Mouse (Mus musculus) embryonic facial prominence, embryonic 12.5 days (tissue): ENCODE results near the gene Gins3. TPM values are rescaled to one million over a fixed set of nuclear protein-coding genes. Genes with fewer than 3 reads are reported as not detected.
"Not testable (repeated sequence)": the region's sequence is repeated elsewhere in the genome, so short reads cannot be mapped to it uniquely, and the experiment has no call there.

ENCODE experiments used
- ATAC-seq: fragments of 200-750 bp; cut with Nextera tagmentation; 2 replicates; pipeline ENCODE4 v1.8.0; 2017; ENCODE audit not compliant: insufficient number of reproducible peaks, insufficient read depth, low FRiP score, low TSS enrichment
- H3K27ac ChIP-seq: fragments of 300-500 bp; sonication (generic); 2 replicates; pipeline ENCODE4 v1.5.1; 2016; ENCODE audit warnings: mild to moderate bottlenecking
- H3K27me3 ChIP-seq: fragments of 300-500 bp; sonication (generic); 2 replicates; pipeline ENCODE4 v1.6.1; 2016; ENCODE audit warnings: mild to moderate bottlenecking, moderate library complexity
- H3K36me3 ChIP-seq: fragments of 300-500 bp; sonication (generic); 2 replicates; pipeline ENCODE4 v1.6.1; 2016; ENCODE audit warnings: mild to moderate bottlenecking
- H3K4me1 ChIP-seq: fragments of 300-500 bp; sonication (generic); 2 replicates; pipeline ENCODE4 v1.6.1; 2016
- H3K4me2 ChIP-seq: fragments of 300-500 bp; sonication (generic); replicated peaks from 2 replicates; pipeline ENCODE4 v1.6.1; 2016; ENCODE audit warnings: mild to moderate bottlenecking, moderate library complexity
- H3K4me3 ChIP-seq: fragments of 300-500 bp; sonication (generic); 2 replicates; pipeline ENCODE4 v1.5.1; 2016; ENCODE audit warnings: mild to moderate bottlenecking
- H3K9ac ChIP-seq: fragments of 300-500 bp; sonication (generic); 2 replicates; pipeline ENCODE4 v1.6.1; 2016; ENCODE audit warnings: mild to moderate bottlenecking, moderate library complexity
- H3K9me3 ChIP-seq: fragments of 300-500 bp; sonication (generic); 2 replicates; pipeline ENCODE4 v1.6.1; 2016; ENCODE audit warnings: mild to moderate bottlenecking, moderate library complexity
- WGBS: fragments of 180-500 bp; shearing (Covaris S2); methylation state at CpG from one replicate; pipeline ENCODE4 v1.1.7; 2016; 5-methylcytosine and 5-hydroxymethylcytosine counted together
- polyA plus RNA-seq: library from polyadenylated mRNA; unstranded; fragments of >200 nt; fragmentation: Nextera tagmentation; extraction: Ambion mirVana; gene quantifications from 2 replicates; pipeline ENCODE4 v1.2.1, GENCODE M21; 2016

The Gins3 gene
- polyA plus RNA-seq, 1 experiment from 2014 or later = 28.5 TPM

DNA sequence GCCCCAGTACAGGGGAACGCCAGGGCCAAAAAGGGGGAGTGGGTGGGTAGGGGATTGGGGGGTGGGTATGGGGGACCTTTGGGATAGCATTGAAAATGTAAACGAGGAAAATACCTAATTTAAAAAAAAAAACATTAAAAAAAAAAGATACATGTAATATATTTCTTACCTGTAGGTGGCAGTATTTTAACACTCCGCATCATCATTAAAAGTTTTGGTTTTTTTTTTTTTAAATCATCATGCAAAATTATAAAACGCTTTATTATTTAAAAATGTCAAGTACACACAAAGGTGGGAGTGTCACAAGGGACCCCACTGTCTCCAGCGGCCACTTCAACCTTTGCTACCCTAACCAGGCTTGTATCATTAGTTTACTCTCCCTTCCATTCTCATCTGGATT, 26.7 kb upstream of the Gins3 start:
- not testable (repeated sequence) for H3K4me3 ChIP-seq, ATAC-seq, H3K36me3 ChIP-seq, H3K4me1 ChIP-seq, H3K9ac ChIP-seq, H3K4me2 ChIP-seq, H3K27ac ChIP-seq, H3K9me3 ChIP-seq, H3K27me3 ChIP-seq
- 19% methylated on average over 4 of the region's 5 CpGs for WGBS

DNA sequence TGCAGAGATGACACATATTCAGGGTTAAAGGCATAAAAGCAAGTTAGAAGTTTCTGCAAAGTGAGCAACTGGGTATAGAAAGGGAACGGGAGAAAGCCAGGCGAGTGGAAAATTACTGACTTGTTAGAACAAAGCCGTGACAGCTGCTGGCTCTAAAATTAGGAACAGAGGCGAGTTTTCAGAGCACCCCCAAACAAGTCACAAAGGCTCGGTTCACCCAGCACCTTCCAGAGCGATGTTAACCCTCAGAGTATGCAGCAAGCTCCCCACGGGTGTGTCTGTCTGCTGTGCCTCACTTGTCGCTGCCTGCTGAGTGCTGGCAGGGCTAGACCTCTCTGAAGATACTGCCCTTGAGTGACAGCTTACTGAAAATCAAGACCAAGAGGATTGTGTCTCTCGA, 26.0 kb upstream of the Gins3 start:
- Histone ChIP-seq H3K4me2 (no peak overlapping the region), H3K27me3 (no peaks in the 10 kb centered on the region), H3K4me1 (peaks cover 3% of the 10 kb centered on the region; the same call in 1 of the 2 replicates), H3K9me3 (no peaks in the 10 kb centered on the region), H3K36me3 (no peaks in the 10 kb centered on the region), H3K9ac (no peak overlapping the region), H3K27ac (no peak overlapping the region), H3K4me3 (no peak overlapping the region)
- WGBS = 49% methylated on average over 9 of the region's 9 CpGs
- no peak for ATAC-seq

DNA sequence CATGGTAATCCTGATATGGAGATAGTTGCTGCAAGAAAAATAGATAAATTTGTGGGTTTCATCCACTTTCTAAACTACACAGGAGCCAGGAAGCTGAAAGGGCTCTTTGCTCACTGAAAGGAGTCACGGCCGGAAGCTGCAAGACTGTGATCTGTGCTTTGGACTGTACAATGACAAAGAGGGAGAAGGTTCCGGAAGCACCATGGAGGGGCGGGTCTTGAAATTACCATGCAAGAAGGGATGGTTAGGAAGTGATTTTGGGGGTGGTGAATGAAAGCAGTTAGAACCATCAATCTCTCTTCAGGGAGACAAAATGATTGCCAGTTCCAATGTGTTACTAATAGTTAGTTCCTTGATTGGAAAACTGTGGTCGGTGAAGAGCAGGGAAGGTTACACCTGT, 23.8 kb upstream of the Gins3 start:
- ATAC-seq = no peak
- whole genome bisulfite sequencing = 81% methylated on average over 5 of the region's 5 CpGs
- no peak overlapping the region for H3K4me3 ChIP-seq

DNA sequence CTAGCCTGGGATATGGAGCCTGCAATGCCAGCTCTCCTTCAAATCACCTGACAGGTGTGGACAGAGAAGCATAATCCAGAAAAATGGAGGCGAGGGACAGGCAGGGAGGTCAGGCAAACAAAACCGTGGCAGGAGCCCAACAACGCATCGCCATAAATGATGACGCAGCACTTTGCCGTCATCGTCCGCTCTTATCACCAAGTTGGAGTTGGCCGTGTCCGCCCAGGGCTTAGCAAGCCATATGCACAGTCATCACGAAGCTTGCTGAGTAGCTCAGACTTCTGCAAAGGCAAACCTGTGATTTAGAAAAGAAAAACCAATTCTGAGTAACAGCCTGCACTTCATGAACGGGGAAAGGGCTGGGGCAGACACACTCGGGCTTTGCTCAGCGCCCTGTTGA, 22.5 kb upstream of the Gins3 start:
- Histone ChIP-seq H3K4me1 (peaks cover 6% of the 10 kb centered on the region; the same call in 1 of the 2 replicates), H3K4me2 (no peak overlapping the region), H3K9me3 (no peaks in the 10 kb centered on the region), H3K27ac (no peak overlapping the region), H3K27me3 (no peaks in the 10 kb centered on the region), H3K36me3 (no peaks in the 10 kb centered on the region), H3K9ac (no peak overlapping the region), H3K4me3 (no peak overlapping the region)
- WGBS = 89% methylated on average over 14 of the region's 14 CpGs
- no peak for ATAC-seq

More for the DNA sequence above, 23.8 kb upstream of the Gins3 start:
- Histone ChIP-seq H3K27me3 (no peaks in the 10 kb centered on the region), H3K9me3 (no peaks in the 10 kb centered on the region), H3K4me1 (peaks cover 6% of the 10 kb centered on the region; the same call in 1 of the 2 replicates), H3K27ac (no peak overlapping the region), H3K9ac (no peak overlapping the region), H3K36me3 (no peaks in the 10 kb centered on the region), H3K4me2 (no peak overlapping the region)

DNA sequence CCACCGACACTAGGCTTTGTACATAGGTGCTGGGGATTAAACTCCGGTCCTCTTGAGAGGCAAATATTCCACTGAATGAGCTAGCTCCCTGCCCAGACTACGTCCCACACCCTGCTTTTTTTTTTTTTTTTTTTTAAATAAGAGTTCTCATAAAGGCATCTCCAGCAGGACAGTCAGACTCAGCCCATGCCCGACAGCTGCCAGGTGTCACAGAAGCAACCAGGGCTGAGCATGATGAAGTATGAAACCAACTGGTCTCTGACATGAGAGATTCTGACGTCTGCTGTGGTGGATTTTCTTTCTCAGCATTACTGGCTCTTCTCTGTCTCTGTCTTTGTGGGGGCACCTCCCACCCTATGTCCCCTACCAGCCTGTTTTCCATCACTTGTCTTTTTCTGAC, 21.5 kb upstream of the Gins3 start:
- H3K4me1 ChIP-seq = peaks cover 6% of the 10 kb centered on the region; the same call in 1 of the 2 replicates
- H3K27ac ChIP-seq = no peak overlapping the region
- 0 out of 2 replicates have a peak overlapping the region, but pooled peaks have one; percentile 19 for H3K4me2 ChIP-seq
- no peaks in the 10 kb centered on the region for H3K36me3 ChIP-seq
- H3K4me3 ChIP-seq = no peak overlapping the region
- H3K9ac ChIP-seq = no peak overlapping the region; the same call in 1 of the 2 replicates
- no peaks in the 10 kb centered on the region for H3K27me3 ChIP-seq
- no peaks in the 10 kb centered on the region for H3K9me3 ChIP-seq
- no peak for ATAC-seq
- 69% methylated on average over 5 of the region's 5 CpGs for WGBS

DNA sequence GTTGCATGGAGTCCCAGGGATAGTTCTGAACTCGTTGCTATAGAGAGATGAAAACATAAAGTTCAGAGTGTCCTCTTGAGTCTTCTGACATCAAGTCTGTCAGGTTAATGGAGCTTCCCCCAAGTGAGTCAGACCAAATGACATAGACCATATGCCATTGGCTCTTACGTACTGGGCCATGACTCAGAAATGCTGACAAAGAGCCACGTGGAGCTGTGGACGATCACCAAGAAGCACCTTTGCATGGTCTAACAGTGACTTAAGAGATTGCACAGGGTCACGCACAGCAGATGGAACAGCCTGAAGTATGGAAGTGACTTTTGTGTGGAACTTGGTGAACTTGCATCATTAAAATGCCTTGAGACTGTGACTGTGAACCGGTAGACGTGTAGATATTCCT, 16.9 kb upstream of the Gins3 start:
- Histone ChIP-seq H3K4me1 (peaks cover 6% of the 10 kb centered on the region; the same call in 1 of the 2 replicates), H3K27me3 (no peaks in the 10 kb centered on the region), H3K36me3 (no peaks in the 10 kb centered on the region), H3K9ac (no peak overlapping the region), H3K4me3 (no peak overlapping the region), H3K27ac (no peak overlapping the region), H3K9me3 (no peaks in the 10 kb centered on the region), H3K4me2 (no peak overlapping the region)
- no peak for ATAC-seq
- WGBS = 91% methylated on average over 7 of the region's 7 CpGs

DNA sequence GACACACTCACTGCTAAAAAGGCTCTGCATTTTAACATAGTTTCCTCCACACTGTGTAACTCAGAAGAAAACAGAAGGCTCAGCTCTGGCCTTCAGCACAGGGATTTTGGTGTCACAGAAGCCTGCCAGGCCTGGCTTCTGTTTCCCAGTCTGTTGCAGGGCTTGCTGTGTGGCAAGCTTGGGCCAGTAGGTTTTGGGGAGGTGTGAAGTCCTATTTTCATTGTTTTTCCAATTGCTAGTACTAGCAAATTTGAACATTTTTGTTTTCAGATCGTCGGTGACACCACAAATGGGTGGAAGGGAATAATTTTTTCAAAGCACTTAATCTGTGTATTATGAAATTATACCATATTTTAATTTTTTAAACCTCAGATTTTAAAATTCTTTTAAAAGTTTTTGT, 13.2 kb upstream of the Gins3 start:
- H3K9me3 ChIP-seq = no peaks in the 10 kb centered on the region
- no peak overlapping the region for H3K9ac ChIP-seq
- H3K36me3 ChIP-seq = no peaks in the 10 kb centered on the region
- H3K27ac ChIP-seq = no peak overlapping the region
- no peak overlapping the region for H3K4me3 ChIP-seq
- H3K4me2 ChIP-seq = no peak overlapping the region
- no peaks in the 10 kb centered on the region for H3K4me1 ChIP-seq
- 85% methylated on average over 2 of the region's 2 CpGs for WGBS
- no peaks in the 10 kb centered on the region for H3K27me3 ChIP-seq
- no peak for ATAC-seq

DNA sequence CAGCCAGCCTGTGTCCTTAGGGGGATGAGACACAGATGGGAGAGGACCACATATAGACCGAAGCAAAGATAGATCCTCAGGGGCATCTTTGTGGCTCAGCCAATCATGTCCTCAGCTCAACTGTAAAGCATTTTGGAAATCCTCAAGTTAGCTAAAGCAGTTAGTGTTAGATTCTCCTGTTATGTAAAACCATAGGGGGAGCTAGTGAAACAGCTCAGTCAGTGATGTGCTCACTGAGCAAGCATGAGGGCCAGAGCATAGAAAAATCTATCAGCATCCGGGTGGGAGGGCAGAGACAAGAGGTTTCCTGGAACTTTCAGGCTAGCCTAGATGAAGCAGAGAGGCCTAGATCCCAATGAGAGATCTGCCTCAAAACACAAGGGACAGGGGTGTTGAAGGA, 8.4 kb upstream of the Gins3 start:
- no peak overlapping the region for H3K9ac ChIP-seq
- no peaks in the 10 kb centered on the region for H3K27me3 ChIP-seq
- no peak for ATAC-seq
- no peaks in the 10 kb centered on the region for H3K9me3 ChIP-seq
- no peak overlapping the region for H3K27ac ChIP-seq
- no peaks in the 10 kb centered on the region for H3K36me3 ChIP-seq
- H3K4me2 ChIP-seq = no peak overlapping the region
- 78% methylated on average over 2 of the region's 2 CpGs for WGBS
- H3K4me1 ChIP-seq = no peaks in the 10 kb centered on the region
- no peak overlapping the region for H3K4me3 ChIP-seq

DNA sequence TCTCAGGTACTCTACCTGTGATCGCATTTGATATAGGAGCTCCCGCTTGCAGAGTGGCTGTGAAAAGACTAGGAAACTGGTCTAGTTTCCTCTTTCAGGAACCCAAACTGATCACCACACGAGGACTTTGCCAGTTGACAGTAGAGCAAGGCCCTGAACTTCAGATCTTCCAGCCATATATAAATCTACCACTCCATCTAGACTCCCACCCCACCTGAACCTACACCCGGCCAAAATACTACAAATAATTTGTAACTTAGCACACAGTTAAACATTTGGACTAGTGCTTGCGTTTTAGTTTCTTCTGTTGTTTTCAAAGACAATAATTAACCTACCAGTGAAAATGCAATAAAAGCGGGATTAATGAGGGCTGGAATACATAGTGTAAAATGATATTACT, 413 bp upstream of the Gins3 start:
- Histone ChIP-seq H3K27me3 (no peaks in the 10 kb centered on the region), H3K27ac (no peak overlapping the region), H3K4me3 (no peak overlapping the region), H3K36me3 (0 out of 2 replicates have a peak, but pooled peaks cover 1% of the 10 kb centered on the region), H3K9ac (no peak overlapping the region), H3K4me2 (peak overlapping the region; percentile 77), H3K4me1 (peaks cover 4% of the 10 kb centered on the region; the same call in 1 of the 2 replicates), H3K9me3 (no peaks in the 10 kb centered on the region)
- 84% methylated on average over 6 of the region's 6 CpGs for WGBS
- no peak for ATAC-seq

DNA sequence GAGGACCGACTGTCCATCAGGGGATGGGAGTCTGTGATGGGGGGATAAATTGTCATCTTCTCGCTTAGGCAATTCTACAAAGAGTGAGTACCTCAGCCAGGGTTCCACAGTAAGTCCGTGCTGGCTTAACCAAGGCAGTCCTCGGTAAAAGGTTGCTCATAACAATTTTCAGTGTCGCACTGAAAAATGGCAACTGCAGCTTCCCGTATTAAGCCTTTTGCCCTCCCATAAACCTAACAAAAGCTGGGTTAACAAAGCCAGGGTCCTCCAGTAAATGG, 749 bp downstream of the Gins3 start:
- no peak overlapping the region for H3K27ac ChIP-seq
- peak overlapping the region; percentile 77 for H3K4me2 ChIP-seq
- WGBS = 5% methylated on average over 6 of the region's 6 CpGs
- H3K36me3 ChIP-seq = peaks cover 7% of the 10 kb centered on the region; the same call in 1 of the 2 replicates
- H3K9me3 ChIP-seq = no peaks in the 10 kb centered on the region
- H3K27me3 ChIP-seq = no peaks in the 10 kb centered on the region
- peak overlapping the region; percentile 78 for H3K9ac ChIP-seq
- H3K4me1 ChIP-seq = peaks cover 4% of the 10 kb centered on the region; the same call in 1 of the 2 replicates
- no peak for ATAC-seq
- peak overlapping the region; percentile 88 for H3K4me3 ChIP-seq

DNA sequence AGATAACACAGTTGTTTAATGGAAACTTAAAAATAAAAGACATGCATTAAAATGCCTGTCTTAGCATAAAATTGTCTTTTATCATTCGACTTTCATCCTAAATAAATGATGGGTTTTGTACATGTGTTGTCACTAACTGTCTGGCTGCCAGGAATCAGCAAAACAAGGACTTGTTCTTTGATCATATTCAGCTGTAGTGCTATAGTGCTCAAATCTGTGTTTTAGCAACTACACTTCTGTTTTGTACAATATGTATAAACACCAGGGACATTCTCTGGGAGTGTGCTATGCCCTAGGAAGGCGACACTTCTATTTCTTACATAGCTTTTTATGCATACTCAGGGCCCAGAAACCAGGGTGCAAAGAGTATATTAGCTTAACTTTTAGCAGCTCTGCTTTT, 11.7 kb downstream of the Gins3 start:
- no peak overlapping the region for H3K27ac ChIP-seq
- H3K4me2 ChIP-seq = no peak overlapping the region
- no peaks in the 10 kb centered on the region for H3K9me3 ChIP-seq
- H3K27me3 ChIP-seq = no peaks in the 10 kb centered on the region
- 82% methylated on average over 2 of the region's 2 CpGs for WGBS
- H3K36me3 ChIP-seq = peaks cover 21% of the 10 kb centered on the region; the same call in 1 of the 2 replicates
- H3K4me1 ChIP-seq = no peaks in the 10 kb centered on the region
- H3K4me3 ChIP-seq = no peak overlapping the region
- H3K9ac ChIP-seq = no peak overlapping the region
- ATAC-seq = no peak

DNA sequence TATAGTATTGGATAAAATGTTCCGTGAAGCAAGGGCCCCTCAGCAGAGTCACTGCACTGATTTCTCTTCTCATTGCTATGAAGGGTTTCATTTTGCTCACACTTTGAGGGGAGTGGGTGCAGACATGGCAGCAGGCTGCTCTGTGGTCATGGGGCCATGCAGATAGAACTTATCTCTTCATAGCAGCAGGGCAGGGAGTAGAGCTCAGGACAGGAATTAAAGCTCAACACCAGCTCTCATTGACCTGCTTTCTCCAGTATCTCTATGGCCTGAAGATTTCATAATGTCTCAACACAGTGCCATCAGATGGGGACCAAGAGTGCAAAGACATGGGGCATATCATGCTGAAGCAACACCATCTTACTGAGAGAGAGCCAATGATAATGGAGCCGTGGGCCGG, 15.0 kb downstream of the Gins3 start:
- Histone ChIP-seq H3K9ac (no peak overlapping the region), H3K27me3 (no peaks in the 10 kb centered on the region), H3K9me3 (no peaks in the 10 kb centered on the region), H3K4me1 (no peaks in the 10 kb centered on the region), H3K4me3 (no peak overlapping the region), H3K27ac (no peak overlapping the region), H3K4me2 (no peak overlapping the region), H3K36me3 (peaks cover 13% of the 10 kb centered on the region; the same call in 1 of the 2 replicates)
- WGBS = 84% methylated on average over 3 of the region's 3 CpGs
- ATAC-seq = no peak

DNA sequence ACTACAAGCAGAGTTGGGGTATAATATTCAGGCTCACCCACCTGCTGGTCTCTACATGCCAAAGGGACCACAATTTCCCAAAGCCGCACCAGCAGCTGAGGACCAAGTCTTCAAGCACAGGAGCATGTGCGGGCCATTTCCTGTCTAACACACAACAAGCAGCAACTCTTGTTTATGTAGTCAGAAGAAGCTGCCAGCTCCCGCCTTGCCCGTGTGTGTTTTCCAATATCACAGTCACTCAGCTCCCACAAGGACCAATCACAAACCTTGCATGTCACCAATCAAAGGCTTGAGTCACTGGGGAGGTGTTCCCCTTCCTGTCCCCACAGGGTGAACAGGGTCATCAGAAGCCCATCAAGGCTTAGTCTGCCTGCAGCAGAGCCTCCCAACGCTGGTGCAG, 20.1 kb downstream of the Gins3 start:
- no peak overlapping the region for H3K9ac ChIP-seq
- no peaks in the 10 kb centered on the region for H3K9me3 ChIP-seq
- no peak overlapping the region for H3K4me3 ChIP-seq
- H3K27ac ChIP-seq = no peak overlapping the region
- no peak overlapping the region for H3K4me2 ChIP-seq
- no peaks in the 10 kb centered on the region for H3K27me3 ChIP-seq
- H3K36me3 ChIP-seq = no peaks in the 10 kb centered on the region
- 70% methylated on average over 5 of the region's 5 CpGs for WGBS
- no peaks in the 10 kb centered on the region for H3K4me1 ChIP-seq
- no peak for ATAC-seq
